8 mouse cellular contexts compared by ENCODE assay signal in the genomic region with DNA sequence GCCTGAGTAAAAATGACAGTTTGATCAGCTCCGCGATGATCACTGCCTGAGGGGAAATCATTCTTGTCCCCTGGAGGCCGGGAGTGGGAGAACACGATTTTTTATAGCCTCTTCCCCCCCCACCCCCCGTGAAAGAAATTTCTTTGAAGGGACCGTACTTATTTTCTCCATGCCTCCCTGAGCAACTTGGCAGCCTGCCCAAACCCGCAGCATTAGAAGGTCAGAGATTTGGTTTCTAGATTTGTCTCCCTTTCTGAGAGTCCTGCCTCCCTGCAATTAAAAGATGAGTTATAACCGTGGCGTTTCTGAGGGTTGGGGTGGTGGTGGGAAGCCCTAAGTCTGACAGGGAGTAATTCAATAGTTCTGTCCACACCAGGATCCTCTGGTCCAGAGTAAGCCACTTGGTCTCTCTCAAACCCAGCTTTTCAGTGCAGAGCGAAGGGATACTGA. TPM values are rescaled to one million over a fixed set of nuclear protein-coding genes. Genes with fewer than 3 reads are reported as not detected.
DNase-seq lines count a peak whose midpoint lies in the region; ATAC-seq and TF ChIP-seq lines count a peak whose summit lies in the region.
"Had no signal": no experiment of that assay in that cellular context is flagged by ENCODE, and none has a peak within 500 bp of the region (broad histone marks: within the 10 kb centered on the region; RNA-seq: fewer than 3 reads in every experiment).

No protein-coding gene starts in this region.

- no peak overlapping the region for H3K4me2 ChIP-seq in midbrain, embryonic 11.5 days
- peak overlapping the region; percentile 21; the same call in 1 of the 2 replicates for H3K4me2 ChIP-seq in hindbrain, embryonic 12.5 days (replicated peaks)
- 0 out of 2 replicates have a peak overlapping the region, but pooled peaks have one; percentile 14 for H3K4me2 ChIP-seq in limb, embryonic 15.5 days
- no peak overlapping the region for H3K4me2 ChIP-seq in liver, postnatal 0 days (ENCODE audit: low read depth, low read length)
- H3K4me2 ChIP-seq: liver, embryonic 13.5 days had no signal

- H3K9ac ChIP-seq in midbrain, embryonic 11.5 days (ENCODE audit: low read length), result no peak overlapping the region
- H3K9ac ChIP-seq in hindbrain, embryonic 12.5 days, result no peak overlapping the region
- no peak overlapping the region for H3K9ac ChIP-seq in limb, embryonic 15.5 days
- no peak overlapping the region for H3K9ac ChIP-seq in liver, postnatal 0 days (replicated peaks)
- H3K9ac ChIP-seq: liver, embryonic 13.5 days had no signal

- H3K4me1 ChIP-seq in midbrain, embryonic 11.5 days (ENCODE audit: control insufficient read depth, insufficient read depth, low read length), result peaks cover under 1% of the 10 kb centered on the region; the same call in 1 of the 2 replicates
- H3K4me1 ChIP-seq in midbrain, embryonic 10.5 days, result 0 out of 2 replicates have a peak, but pooled peaks cover 3% of the 10 kb centered on the region
- peaks cover 8% of the 10 kb centered on the region for H3K4me1 ChIP-seq in hindbrain, embryonic 12.5 days
- H3K4me1 ChIP-seq in limb, embryonic 15.5 days, result peaks cover 7% of the 10 kb centered on the region
- no peaks in the 10 kb centered on the region; the same call in 1 of the 2 replicates for H3K4me1 ChIP-seq in liver, postnatal 0 days (ENCODE audit: insufficient read depth)
- H3K4me1 ChIP-seq: liver, embryonic 13.5 days had no signal

- H3K9me3 ChIP-seq in midbrain, embryonic 11.5 days (ENCODE audit: control insufficient read depth, low read length), result no peaks in the 10 kb centered on the region
- H3K9me3 ChIP-seq in midbrain, embryonic 10.5 days (replicated peaks), result no peaks in the 10 kb centered on the region
- H3K9me3 ChIP-seq in hindbrain, embryonic 12.5 days (replicated peaks), result no peaks in the 10 kb centered on the region
- no peaks in the 10 kb centered on the region for H3K9me3 ChIP-seq in limb, embryonic 15.5 days
- H3K9me3 ChIP-seq in liver, postnatal 0 days (ENCODE audit: low read length), result no peaks in the 10 kb centered on the region
- H3K9me3 ChIP-seq: liver, embryonic 13.5 days had no signal

- no peak for TF ChIP-seq EP300 in liver, postnatal 0 days (IDR thresholded peaks at IDR 0.05; ENCODE audit: low read depth)

- TF ChIP-seq CTCF in liver, postnatal 0 days (IDR thresholded peaks at IDR 0.05; ENCODE audit: low read depth), result no peak

- no peak overlapping the region for H3K4me3 ChIP-seq in midbrain, embryonic 11.5 days (ENCODE audit: low read depth, low read length)
- H3K4me3 ChIP-seq in midbrain, embryonic 10.5 days, result no peak overlapping the region
- no peak overlapping the region for H3K4me3 ChIP-seq in hindbrain, embryonic 12.5 days
- no peak overlapping the region for H3K4me3 ChIP-seq in limb, embryonic 15.5 days
- H3K4me3 ChIP-seq in liver, postnatal 0 days (ENCODE audit: low read depth, low read length), result no peak overlapping the region
- H3K4me3 ChIP-seq: liver, embryonic 13.5 days had no signal

- peak; percentile 80 for DNase-seq in midbrain, embryonic 11.5 days (ENCODE audit: low spot score, missing footprints)
- DNase-seq in midbrain, embryonic 10.5 days (ENCODE audit: low spot score), result no peak
- peak; percentile 40 for DNase-seq in brain, adult 2 months (ENCODE audit: low read depth, low spot score)
- peak; percentile 13 for DNase-seq in skeletal muscle tissue, adult 2 months (ENCODE audit: low read depth, low spot score)
- no peak for DNase-seq in liver, postnatal 0 days
- DNase-seq: liver, embryonic 13.5 days had no signal

- H3K27ac ChIP-seq in midbrain, embryonic 11.5 days (ENCODE audit: low read depth, low read length), result no peak overlapping the region
- no peak overlapping the region for H3K27ac ChIP-seq in midbrain, embryonic 10.5 days (replicated peaks)
- 0 out of 2 replicates have a peak overlapping the region, but pooled peaks have one; percentile 18 for H3K27ac ChIP-seq in hindbrain, embryonic 12.5 days
- no peak overlapping the region for H3K27ac ChIP-seq in limb, embryonic 15.5 days
- no peak overlapping the region for H3K27ac ChIP-seq in liver, postnatal 0 days (ENCODE audit: low read depth)
- H3K27ac ChIP-seq: liver, embryonic 13.5 days had no signal

- H3K36me3 ChIP-seq in midbrain, embryonic 11.5 days (ENCODE audit: control insufficient read depth, insufficient read depth, low read length), result no peaks in the 10 kb centered on the region
- no peaks in the 10 kb centered on the region for H3K36me3 ChIP-seq in midbrain, embryonic 10.5 days
- no peaks in the 10 kb centered on the region for H3K36me3 ChIP-seq in hindbrain, embryonic 12.5 days
- no peaks in the 10 kb centered on the region for H3K36me3 ChIP-seq in limb, embryonic 15.5 days
- H3K36me3 ChIP-seq in liver, postnatal 0 days (replicated peaks; ENCODE audit: insufficient read depth, low read length), result no peaks in the 10 kb centered on the region
- H3K36me3 ChIP-seq: liver, embryonic 13.5 days had no signal

- ATAC-seq in midbrain, embryonic 11.5 days (ENCODE audit: low FRiP score), result no peak
- 0 out of 2 replicates have a peak, but pooled peaks have one; percentile 22 for ATAC-seq in hindbrain, embryonic 12.5 days (ENCODE audit: low FRiP score)
- ATAC-seq in limb, embryonic 15.5 days (ENCODE audit: insufficient number of reproducible peaks, low FRiP score, low TSS enrichment, low read depth), result no peak
- no peak for ATAC-seq in liver, postnatal 0 days

- H3K27me3 ChIP-seq in midbrain, embryonic 11.5 days (ENCODE audit: control insufficient read depth, insufficient read depth, low read length), result no peaks in the 10 kb centered on the region
- H3K27me3 ChIP-seq in midbrain, embryonic 10.5 days (ENCODE audit: low read depth, poor library complexity, severe bottlenecking), result no peaks in the 10 kb centered on the region
- H3K27me3 ChIP-seq in hindbrain, embryonic 12.5 days, result no peaks in the 10 kb centered on the region
- H3K27me3 ChIP-seq in limb, embryonic 15.5 days, result no peaks in the 10 kb centered on the region
- H3K27me3 ChIP-seq in liver, postnatal 0 days (ENCODE audit: insufficient read depth, low read length), result no peaks in the 10 kb centered on the region
- H3K27me3 ChIP-seq: liver, embryonic 13.5 days had no signal

- WGBS in midbrain, embryonic 11.5 days, result 69% methylated on average over 10 of the region's 10 CpGs
- WGBS in midbrain, embryonic 10.5 days, result 83% methylated on average over 10 of the region's 10 CpGs
- WGBS in hindbrain, embryonic 12.5 days, result 36% methylated on average over 10 of the region's 10 CpGs
- WGBS in limb, embryonic 15.5 days, result 12% methylated on average over 10 of the region's 10 CpGs
- WGBS in liver, postnatal 0 days (ENCODE audit: insufficient replicate concordance), result 55% methylated on average over 10 of the region's 10 CpGs

RNA-seq across cellular contexts. Expression of gene Gm5426, which starts 11.9 kb away (rescaled TPM):
- not detected in 2 replicates for polyA plus RNA-seq in midbrain, embryonic 11.5 days (2014; fragmentation: Nextera tagmentation; extraction: Ambion mirVana)
- not detected in 2 replicates for polyA plus RNA-seq in midbrain, embryonic 10.5 days (2016; fragmentation: Nextera tagmentation; extraction: Ambion mirVana)
- not detected in 2 replicates for polyA plus RNA-seq in hindbrain, embryonic 12.5 days (2016; fragmentation: Nextera tagmentation; extraction: Ambion mirVana)
- not detected in 2 replicates for polyA plus RNA-seq in limb, embryonic 15.5 days (2015; fragmentation: Nextera tagmentation; extraction: Ambion mirVana)
- not detected in 2 replicates for polyA plus RNA-seq in liver, postnatal 0 days (2015; fragmentation: Nextera tagmentation; extraction: Ambion mirVana)
- polyA plus RNA-seq: liver, embryonic 13.5 days had no signal

Comparison
In these comparisons a context has a peak if more than half of its experiments do, and no peak if none do; other contexts are left out.
1. DNase-seq: peak in midbrain, embryonic 11.5 days (single experiment), brain, adult 2 months (single experiment) and skeletal muscle tissue, adult 2 months (single experiment); none in midbrain, embryonic 10.5 days (single experiment) and liver, postnatal 0 days (single experiment).
2. H3K4me2 ChIP-seq: peak in hindbrain, embryonic 12.5 days (single experiment) and limb, embryonic 15.5 days (single experiment); none in midbrain, embryonic 11.5 days (single experiment) and liver, postnatal 0 days (single experiment).